Mouse (Mus musculus) gastrocnemius, postnatal 14 days (tissue): ENCODE data around the gene Prrxl1. TPM values are rescaled to one million over a fixed set of nuclear protein-coding genes. Genes with fewer than 3 reads are reported as not detected.

Experiments used
- DNase-seq: peaks from one replicate; pipeline ENCODE4 v3.0.0; 2021; ENCODE audit warnings: mixed read lengths
- intact Hi-C: fragments of 180-260 bp; cut with DNase I; formaldehyde crosslinking; loops from one replicate; pipeline ENCODE4 v1.15.1; 2025; ENCODE audit warnings: low total_unique reads
- total RNA-seq, 2 experiments: library from RNA; stranded (reverse); gene quantifications; 2 replicates each; pipeline ENCODE4 v1.2.3; 2021

Gene Prrxl1
- total RNA-seq, 2 experiments from 2014 or later, result not detected

DNA sequence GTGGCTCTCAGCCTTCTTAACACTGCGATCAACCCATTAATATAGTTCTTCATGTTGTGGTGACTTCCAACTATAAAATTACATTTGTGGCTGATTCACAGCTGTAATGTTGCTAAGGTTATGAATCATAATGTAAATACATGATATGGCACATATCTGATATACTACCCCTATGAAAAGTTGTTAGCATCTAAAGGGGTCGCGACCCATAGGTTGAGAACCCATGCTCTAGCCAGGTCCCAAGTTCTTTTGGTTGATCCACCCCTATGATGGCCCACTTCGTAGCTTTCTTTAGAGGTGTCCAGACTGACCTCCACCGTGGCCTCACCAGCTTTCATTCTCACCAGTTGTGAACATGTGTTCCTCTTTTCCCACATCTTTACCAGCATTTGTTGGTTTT, 18.0 kb downstream of the Prrxl1 start:
- intact Hi-C loops, result no loop called here

DNA sequence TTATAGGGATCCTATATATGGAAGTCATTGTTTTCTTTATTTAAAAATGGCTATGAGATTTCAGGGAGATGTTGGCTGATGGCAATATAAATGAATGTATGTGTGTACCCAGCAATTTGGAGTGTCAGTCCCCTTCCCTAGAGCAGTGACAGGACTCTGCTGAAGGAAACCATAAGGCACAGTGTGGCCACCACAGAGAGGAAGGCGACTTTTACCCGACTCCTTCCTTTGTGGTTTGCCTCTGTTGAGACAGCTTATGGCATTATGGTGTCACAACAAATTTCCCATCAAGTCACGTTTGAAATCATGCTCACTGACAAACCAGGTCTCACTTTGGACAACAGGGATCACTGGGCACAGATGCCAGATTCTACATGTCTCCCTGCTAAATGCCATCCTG, 25.0 kb downstream of the Prrxl1 start:
- intact Hi-C loops, result loop anchor here (10.0 kb wide), 1 partner anchor 91 kb away; no protein-coding TSS in a partner anchor
- DNase-seq, result no peak

More for the DNA sequence above, 18.0 kb downstream of the Prrxl1 start:
- no peak for DNase-seq

DNA sequence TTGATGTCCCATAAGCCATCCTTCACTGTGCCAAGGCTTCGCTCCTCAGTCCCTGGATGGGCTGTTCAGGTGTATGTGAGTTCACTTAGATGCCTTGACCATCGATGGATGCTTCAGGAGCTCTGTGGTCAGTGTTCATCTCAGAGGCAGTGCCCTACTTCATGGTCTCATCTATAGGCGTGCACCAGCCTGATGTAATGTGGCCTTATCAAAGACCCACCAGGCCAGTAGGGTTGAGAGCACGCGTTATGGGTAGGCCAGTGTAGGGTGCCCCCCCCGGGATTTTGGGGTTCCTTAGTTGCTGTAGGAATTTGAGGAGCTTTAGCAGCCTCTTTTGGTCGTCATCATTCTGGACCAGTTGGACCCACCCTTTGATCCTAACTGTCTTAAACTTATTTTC, 25.6 kb downstream of the Prrxl1 start:
- DNase-seq, result no peak
- intact Hi-C loops, result loop anchor here (10.0 kb wide), 1 partner anchor 90 kb away; no protein-coding TSS in a partner anchor

DNA sequence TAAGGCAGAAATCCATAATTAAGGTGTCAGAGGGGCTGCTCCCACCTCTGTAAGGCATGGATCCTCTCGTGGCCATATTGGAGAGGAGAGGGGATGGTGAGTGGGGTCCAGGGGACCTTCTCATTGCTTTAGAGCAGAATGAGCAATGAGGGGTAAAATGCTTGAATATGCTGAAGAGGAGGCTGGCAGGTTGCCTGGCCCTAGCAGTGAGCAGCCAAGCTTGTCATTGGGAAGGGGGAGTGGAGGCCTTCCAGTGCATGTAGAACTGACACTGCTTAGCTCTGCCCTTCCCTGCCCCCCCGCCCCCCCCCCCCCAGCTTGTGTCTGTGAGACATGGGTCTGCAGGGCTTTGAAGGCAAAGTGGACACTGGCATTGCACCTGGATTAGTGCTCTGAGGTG, 28.1 kb downstream of the Prrxl1 start:
- intact Hi-C loops, result loop anchor here (10.0 kb wide), 1 partner anchor 88 kb away; no protein-coding TSS in a partner anchor

DNA sequence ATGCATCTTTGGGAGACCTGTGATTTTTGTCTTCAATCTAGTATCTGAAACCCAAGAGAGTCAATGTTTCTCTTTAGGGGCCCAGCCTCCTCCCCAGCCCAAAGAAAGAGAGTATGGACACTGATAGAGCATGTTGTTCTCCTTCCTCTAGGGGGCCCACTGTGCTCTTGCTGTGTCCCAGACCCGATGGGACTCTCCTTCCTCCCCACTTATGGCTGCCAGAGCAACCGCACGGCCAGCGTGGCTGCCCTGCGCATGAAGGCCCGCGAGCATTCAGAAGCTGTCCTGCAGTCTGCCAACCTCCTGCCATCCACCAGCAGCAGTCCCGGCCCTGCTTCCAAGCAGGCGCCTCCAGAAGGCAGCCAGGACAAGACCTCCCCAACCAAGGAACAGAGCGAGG, 29.4 kb downstream of the Prrxl1 start:
- DNase-seq, result no peak
- intact Hi-C loops, result loop anchor here (10.0 kb wide), 1 partner anchor 86 kb away; no protein-coding TSS in a partner anchor

More for the DNA sequence above, 28.1 kb downstream of the Prrxl1 start:
- DNase-seq, result no peak

DNA sequence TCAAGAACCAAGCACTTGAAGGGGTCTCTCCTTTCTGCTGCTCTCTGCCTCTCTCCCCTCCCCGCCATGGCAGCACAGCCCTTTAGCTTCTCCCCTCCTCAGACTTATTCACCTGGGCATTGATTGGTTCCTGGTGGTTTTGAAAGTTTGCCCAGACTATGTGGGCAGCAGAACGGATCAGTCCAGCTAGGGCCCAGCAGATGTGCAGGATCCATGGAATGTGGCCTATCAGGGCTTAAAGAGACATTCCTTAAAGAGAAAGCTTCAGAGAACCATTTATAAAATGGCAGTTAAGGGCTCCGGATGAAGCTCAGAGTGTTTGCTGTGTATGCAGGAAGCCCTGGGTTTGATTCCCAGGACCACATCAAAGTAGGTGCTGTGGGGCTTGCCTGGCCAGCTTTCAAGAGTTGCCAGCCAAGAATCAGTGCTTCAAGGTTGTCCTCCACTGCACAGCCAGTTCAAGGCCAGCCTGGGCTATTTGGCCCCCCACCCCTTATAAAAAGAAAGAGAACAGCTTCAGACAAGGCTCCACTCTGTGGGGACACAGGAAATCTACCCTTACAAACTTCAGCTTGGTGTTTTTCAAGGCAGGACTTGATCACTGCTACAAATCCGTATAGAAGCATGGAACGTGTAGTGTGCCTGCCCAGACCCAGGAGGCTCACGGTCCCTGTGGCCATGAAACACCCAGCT, 33.8 kb downstream of the Prrxl1 start:
- DNase-seq, result no peak

DNA sequence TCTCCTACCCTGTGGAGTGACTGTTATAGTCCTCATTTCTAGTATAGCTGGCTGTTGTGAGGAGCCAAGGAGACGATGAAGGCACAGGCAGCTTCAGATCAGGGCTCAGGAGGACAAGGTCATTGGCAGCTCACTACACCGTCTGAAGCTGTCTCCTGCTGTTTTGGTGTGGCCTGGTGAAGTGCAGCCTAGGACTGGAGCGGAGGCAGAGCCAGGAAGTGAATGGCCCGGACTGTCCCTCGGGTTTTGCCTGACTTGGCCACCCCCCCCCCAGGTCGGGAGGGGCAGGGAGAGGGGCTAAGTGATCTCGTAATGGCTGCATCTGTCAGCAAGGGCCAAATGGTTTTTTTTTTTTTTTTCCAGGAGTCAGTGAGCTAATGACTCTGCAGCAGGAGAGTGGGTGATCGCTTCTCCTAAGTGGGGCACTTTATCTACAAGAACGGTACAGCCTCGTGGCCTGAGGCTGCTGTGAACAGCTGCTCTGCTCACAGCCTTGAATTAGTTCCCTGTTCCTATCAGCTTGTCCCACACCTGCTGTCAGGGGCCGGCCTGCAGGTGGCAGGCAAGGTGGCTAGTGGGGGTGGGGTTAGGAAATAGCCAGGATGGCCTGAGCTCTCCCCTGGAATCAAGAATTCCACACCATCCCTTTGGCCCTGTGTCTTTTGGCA, 34.9 kb downstream of the Prrxl1 start:
- intact Hi-C loops, result loop anchor here (10.0 kb wide), 1 partner anchor 171 kb away; no protein-coding TSS in a partner anchor
- DNase-seq, result no peak

More for the DNA sequence above, 33.8 kb downstream of the Prrxl1 start:
- intact Hi-C loops, result loop anchor here (10.0 kb wide), 1 partner anchor 172 kb away; no protein-coding TSS in a partner anchor

DNA sequence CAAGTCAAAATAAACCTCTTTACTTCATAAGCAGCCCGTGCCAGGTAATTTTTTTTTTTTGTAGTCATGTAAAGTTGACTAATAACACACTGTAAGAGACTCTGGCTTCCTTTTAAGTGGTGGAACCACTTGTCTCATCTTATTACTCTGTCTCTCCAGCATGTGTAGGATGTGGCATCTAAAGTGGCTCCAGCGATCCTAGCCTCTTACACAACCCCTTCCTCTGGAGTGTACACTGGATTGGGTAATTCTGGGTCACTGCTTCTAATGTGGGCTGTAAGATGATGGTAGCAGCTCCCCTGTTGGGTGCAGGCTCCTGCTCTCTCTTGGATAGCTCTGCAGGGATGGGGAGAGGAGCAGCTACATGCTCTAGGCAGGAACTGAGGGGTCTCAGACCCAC, 39.3 kb downstream of the Prrxl1 start:
- DNase-seq, result no peak
- intact Hi-C loops, result loop anchor here (10.0 kb wide), 1 partner anchor 166 kb away; no protein-coding TSS in a partner anchor

DNA sequence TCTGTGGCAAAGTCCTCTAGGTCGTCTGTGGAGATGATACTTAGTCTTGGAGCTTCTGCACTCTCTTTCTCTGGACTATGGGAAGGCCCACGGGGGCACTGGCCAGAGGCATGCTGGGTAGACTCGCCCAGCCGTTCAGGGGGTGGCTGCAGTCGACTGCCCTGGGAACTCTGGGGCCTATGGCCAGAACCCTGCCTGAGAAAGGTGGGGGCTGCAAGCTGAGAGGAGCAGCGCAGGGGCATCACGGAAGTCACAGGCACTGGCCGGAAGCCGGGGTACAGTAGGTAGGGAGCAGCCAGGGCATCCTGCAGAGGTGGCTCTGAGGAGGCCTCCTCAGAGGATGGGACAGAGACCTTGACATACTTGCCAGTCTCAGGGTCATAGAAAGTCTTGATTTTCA, 60.6 kb downstream of the Prrxl1 start:
- intact Hi-C loops, result loop anchor here (5.0 kb wide), 1 partner anchor 53 kb away; no protein-coding TSS in a partner anchor
- DNase-seq, result no peak

DNA sequence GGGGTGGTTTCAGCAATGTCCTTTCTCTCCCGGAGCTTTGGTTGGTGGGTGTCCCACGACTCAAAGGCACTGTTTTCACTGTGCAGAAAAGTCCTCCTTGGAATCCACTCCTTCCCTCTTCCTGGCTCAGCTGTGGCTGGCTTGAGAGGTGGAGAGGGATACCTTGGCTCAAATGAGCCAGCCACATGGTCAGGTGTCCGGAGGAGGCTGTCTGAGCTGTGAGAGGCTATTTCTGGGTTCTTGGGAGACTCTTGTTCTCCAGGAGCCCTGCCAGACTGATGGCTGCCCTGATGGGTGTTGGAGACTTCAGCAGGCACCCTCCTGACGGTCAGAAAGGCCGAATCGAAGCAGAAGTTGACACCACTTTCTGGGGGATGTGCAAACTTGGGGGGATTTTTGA, 63.9 kb downstream of the Prrxl1 start:
- DNase-seq, result peak; percentile 56
- intact Hi-C loops, result loop anchor here (5.0 kb wide), 1 partner anchor 49 kb away; no protein-coding TSS in a partner anchor

DNA sequence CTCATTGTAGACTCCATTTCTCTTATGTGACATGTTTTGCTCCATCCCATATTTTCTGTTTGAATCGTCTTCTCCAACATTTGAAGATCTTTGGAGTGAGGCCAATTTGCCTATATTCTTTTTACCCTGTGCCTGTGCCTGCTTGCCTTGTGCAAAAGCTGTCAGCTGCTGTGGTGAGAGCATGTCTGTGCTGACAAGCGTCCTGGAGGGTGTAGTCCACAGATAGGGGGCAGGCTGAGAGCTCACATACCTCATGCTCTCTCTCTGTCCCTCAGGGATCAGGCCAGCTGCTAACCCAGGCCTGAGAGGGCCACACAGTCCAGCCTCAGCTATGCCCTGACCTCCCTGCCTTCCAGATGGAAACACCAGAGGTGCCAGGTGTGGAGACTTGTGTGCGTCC, 74.0 kb downstream of the Prrxl1 start:
- no peak for DNase-seq
- intact Hi-C loops, result no loop called here

DNA sequence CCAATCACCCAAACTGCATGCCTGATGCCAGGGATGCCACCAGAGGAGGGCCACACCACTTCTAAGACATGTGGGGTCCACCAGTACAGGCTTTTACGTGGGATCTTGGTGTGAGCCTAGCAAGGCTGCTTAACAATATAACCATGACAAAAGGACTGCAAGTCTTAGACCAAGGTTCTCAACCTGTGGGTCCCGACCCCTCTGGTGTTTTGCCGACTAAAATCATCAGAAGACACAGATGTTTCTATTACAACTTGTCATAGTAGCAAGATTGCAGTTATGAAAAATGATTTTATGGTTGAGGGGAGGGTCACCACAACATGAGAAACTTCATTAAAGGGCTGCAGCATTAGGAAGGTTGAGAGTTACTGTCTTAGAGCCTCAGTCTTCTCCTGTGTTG, 79.4 kb downstream of the Prrxl1 start:
- intact Hi-C loops, result no loop called here
- DNase-seq, result no peak

DNA sequence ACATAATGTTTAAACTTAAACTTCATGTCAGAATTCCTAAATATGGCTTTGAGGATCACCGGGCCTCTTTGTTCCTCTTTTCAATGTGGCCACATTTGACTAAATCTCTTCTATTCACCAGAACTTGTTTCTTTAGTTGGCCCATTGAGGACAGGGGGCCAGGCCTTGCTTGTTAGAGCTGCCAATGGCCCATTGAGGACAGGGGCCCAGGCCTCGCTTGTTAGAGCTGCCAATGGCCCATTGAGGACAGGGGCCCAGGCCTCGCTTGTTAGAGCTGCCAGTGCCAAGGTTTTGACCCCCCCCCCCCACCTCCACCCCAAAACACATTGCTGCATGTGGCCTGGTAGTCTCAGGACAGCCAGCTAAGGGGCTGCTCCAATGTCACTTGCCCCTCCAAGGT, 82.4 kb downstream of the Prrxl1 start:
- intact Hi-C loops, result no loop called here

DNA sequence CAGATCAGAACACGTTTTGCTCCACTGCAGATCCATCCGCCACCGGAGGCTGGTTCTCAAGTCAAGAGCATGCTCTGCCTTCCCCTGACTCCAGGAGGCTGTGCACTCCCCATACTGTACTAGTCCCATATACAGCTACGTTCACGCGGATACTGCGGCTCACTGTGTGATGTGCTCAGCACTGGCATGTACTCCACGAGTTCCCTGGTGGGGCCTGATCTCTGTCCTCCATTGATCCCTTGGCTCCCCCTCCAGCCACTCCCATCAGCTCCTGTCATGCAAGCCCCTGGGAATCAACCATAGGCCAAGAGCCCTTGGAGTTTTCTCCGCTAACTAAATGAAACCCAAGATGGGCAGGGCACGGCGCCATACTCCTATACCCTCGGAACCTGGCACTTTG, 83.3 kb downstream of the Prrxl1 start:
- intact Hi-C loops, result no loop called here
- no peak for DNase-seq

More for the DNA sequence above, 82.4 kb downstream of the Prrxl1 start:
- DNase-seq, result no peak

DNA sequence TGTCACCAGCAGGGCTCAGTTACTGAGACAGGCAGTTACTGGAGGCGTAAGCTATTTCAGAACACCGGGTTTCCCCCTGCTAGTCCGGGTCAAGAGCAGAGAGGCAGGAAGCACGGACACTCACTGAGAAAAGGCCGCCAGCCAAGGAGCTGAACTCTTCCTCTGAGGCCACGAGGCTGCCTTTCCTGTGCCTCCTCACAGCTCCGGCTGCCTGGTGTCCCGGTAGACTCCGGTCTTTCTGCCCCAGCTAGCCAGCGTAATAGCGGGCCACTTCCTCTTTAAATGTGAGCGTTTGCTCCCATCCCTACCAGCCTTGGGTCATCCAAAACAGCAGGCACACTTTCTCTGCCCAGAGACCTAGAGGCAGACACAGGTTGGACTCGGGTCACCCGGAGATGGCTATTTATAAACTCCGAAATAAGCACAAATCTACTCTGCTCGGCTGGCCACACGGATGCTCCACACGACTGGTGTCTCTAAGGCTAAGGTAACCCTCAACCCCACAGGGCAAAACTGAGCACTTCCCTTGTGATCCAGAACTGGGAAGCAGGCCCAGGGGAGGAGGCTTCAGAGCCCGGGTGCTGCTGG, 84.1 kb downstream of the Prrxl1 start:
- intact Hi-C loops, result no loop called here
- DNase-seq, result peak; percentile 63

DNA sequence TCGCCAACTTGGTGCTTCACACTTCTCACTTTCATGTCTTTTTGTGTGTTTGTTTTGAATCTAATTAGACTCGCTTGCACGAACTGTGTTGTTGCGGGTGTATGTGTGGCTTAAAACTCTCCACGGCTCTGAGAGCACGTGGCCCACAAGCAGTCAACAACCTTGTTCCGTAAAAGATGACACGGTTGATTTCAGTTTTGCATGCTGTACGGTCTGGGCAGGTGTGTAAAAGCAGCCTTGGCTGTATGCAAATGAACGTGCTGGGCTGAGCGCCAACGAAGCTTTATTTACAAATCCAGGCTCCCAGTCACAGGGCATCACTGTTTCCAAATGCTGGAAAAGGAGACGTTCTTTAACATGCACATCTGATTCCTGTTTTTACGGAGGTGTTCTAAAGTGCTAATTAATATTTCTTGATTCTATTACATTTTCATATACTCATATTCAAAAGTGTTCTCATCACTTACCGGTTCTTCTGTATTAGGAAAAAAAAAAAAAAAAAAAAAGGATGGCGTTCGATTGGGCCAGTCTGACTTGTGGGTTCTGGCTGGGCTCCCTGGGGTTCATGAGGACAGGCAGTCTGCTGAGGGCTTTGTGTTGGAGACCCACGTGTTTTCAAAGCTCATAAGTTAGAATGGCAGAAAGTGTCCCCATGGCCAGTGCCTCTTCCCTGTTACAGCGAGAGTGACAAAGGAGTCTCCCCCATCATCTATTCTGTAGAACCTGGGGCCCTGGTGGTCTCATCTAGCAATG, 85.0 kb downstream of the Prrxl1 start:
- no peak for DNase-seq
- intact Hi-C loops, result no loop called here

DNA sequence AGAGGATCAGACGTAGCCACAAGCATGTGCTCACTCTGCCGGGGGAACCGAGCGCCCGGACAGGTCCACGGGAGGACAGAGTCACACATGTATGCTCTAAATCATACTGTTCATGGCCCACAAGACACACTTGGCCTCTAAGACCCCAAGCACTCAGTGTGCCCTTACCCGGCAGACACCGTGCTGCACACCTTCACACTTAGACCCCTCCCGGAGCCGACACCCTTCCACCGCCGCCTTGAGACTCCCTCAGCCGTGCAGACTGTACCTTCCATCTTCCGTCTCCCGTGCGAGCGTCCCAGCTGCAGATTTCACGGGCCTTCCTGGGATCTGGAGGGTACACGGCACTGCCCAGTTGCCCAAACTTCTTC, 85.5 kb downstream of the Prrxl1 start:
- intact Hi-C loops, result no loop called here
- no peak for DNase-seq

DNA sequence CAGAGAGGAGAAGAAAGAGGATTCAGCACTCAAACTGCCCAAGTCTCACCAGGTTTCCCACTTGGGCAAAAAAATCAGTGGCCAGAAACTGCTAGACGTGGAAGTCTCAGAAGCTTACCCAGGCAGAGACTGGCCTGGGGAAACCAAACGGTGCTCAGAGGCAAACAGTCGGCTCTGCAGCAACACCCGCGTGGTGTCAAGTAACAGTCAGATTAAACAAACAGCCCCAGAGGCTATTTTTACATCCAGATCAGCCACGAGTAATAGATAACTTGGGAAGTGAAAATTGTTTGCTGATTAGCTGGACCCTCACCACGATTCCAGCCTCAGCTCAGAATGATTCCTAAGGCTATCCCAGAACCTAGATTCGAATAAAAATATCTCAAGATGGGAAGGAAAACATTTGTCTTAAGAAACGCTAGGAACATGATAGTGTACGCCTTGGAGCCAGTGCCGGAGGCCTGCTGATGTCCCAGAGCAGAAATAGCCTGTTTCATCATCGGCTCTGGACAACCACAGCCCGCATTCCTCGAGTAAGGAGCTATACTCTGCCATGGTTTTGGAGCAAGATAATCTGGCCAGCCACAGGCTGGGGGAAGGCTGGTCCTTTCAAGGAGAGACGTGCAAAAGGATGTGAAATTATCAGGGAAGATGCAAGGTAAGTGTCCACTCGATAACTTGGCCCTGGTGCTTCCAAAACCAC, 86.1 kb downstream of the Prrxl1 start, which contains the start of gene 3425401B19Rik:
3425401B19Rik (minus strand) TSS at position 170 of the 703 bp plus-strand sequence.
- intact Hi-C loops, result no loop called here
- DNase-seq, result no peak

DNA sequence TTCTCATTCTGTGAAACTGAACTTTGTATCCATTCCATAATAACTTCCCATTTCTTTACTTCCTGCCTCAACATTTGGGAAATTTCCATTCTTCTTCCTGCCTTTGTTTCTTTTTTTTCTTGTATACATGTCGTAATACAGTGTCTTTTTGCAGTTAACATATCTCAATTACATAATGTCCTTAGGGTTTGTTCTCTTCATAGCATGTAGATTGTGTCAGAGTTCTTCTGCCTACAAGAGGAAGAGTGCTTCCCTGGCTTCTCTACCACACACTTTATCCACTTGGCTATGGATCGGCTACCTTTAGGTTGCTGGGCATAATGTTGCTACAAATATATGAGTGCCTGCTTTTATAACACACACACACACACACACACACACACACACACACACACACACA, 96.7 kb downstream of the Prrxl1 start:
- intact Hi-C loops, result no loop called here
- DNase-seq, result no peak
